Mouse (Mus musculus) G1E (cell line): Measurements from ENCODE around the gene Sae1. TPM values are rescaled to one million over a fixed set of nuclear protein-coding genes. Genes with fewer than 3 reads are reported as not detected.

Experiments
- ATAC-seq: 2 replicates; pipeline ENCODE4 v1.8.0; 2016; ENCODE audit warnings: mild to moderate bottlenecking; ENCODE audit not compliant: insufficient number of reproducible peaks, poor library complexity, low FRiP score, severe bottlenecking; ENCODE audit errors: extremely low read depth
- DNase-seq: peaks from one replicate; pipeline ENCODE4 v3.0.0; 2012; ENCODE audit warnings: low spot score
- H3K27me3 ChIP-seq: 2 replicates; pipeline ENCODE4 v1.6.1; 2012; ENCODE audit warnings: mild to moderate bottlenecking, low read length, inconsistent platforms; ENCODE audit not compliant: insufficient read depth
- H3K36me3 ChIP-seq: replicated peaks from 2 replicates; pipeline ENCODE3; 2012; ENCODE audit warnings: mild to moderate bottlenecking, inconsistent platforms
- H3K4me1 ChIP-seq: 2 replicates; pipeline ENCODE4 v1.6.1; 2012; ENCODE audit warnings: low read depth, low read length, inconsistent platforms, mixed read lengths; ENCODE audit not compliant: insufficient read depth
- H3K4me3 ChIP-seq: 2 replicates; pipeline ENCODE4 v1.5.1; 2012; ENCODE audit warnings: low read depth, mild to moderate bottlenecking, inconsistent platforms, low read length, moderate library complexity, mixed read lengths
- H3K9me3 ChIP-seq: replicated peaks from 2 replicates; pipeline ENCODE4 v1.6.1; 2012; ENCODE audit warnings: inconsistent platforms
- CTCF ChIP-seq: IDR thresholded peaks from 2 replicates; pipeline ENCODE4 v1.5.1; 2012; ENCODE audit warnings: low read depth, low read length, inconsistent platforms, mixed read lengths
- GATA1 ChIP-seq: IDR thresholded peaks from 2 replicates; pipeline ENCODE4 v1.6.1; 2012; ENCODE audit warnings: borderline replicate concordance, low read length, inconsistent platforms, mixed read lengths
- GATA2 ChIP-seq: IDR thresholded peaks from 2 replicates; pipeline ENCODE4 v1.6.1; 2012; ENCODE audit warnings: low read depth, low read length, inconsistent platforms, borderline replicate concordance
- POLR2AphosphoS5 ChIP-seq: IDR thresholded peaks from 2 replicates; pipeline ENCODE4 v1.6.1; 2012; ENCODE audit warnings: low read depth, low read length, inconsistent platforms; ENCODE audit not compliant: insufficient replicate concordance
- TAL1 ChIP-seq: conservative IDR thresholded peaks from 2 replicates; pipeline ENCODE4 v1.6.1; 2012; ENCODE audit warnings: low read depth, low read length, inconsistent platforms, mixed read lengths
- polyA plus RNA-seq: library from polyadenylated mRNA; stranded (reverse); fragments of >175 nt; gene quantifications from 2 replicates; pipeline ENCODE4 v1.2.3, GENCODE M21; 2012
- total RNA-seq, 2 experiments: library from RNA; stranded (forward) in 1 of 2; stranded (reverse) in 1 of 2; fragments of 200-1000 nt in 1 of 2; fragments of >200 nt in 1 of 2; fragmentation: Nextera tagmentation in 1 of 2; gene quantifications; 2 replicates each; pipeline ENCODE4 v1.2.3; 2014 to 2017

Sae1 gene
- total and polyA plus RNA-seq, 3 experiments = 49.5 to 383 (median 105) TPM

- no peak for DNase-seq
- peaks cover 49% of the 10 kb centered on the region for H3K36me3 ChIP-seq
- H3K27me3 ChIP-seq = no peaks in the 10 kb centered on the region
- H3K4me3 ChIP-seq = no peak overlapping the region
- no peak for ATAC-seq
- peaks cover 14% of the 10 kb centered on the region for H3K4me1 ChIP-seq
- H3K9me3 ChIP-seq = no peaks in the 10 kb centered on the region
- TF ChIP-seq GATA1 (no peak), GATA2 (no peak), POLR2AphosphoS5 (no peak), TAL1 (no peak), CTCF (no peak)
Observed at GRCm38 (mm10) chr7:16319216-16319615, 68.4 kb downstream of the Sae1 start.

- DNase-seq (no peak), ATAC-seq (no peak)
- H3K27me3 ChIP-seq = no peaks in the 10 kb centered on the region
- peaks cover 34% of the 10 kb centered on the region for H3K4me1 ChIP-seq
- TF ChIP-seq POLR2AphosphoS5 (no peak), TAL1 (no peak), GATA2 (no peak), GATA1 (no peak), CTCF (no peak)
- H3K36me3 ChIP-seq = peaks cover 50% of the 10 kb centered on the region
- H3K9me3 ChIP-seq = no peaks in the 10 kb centered on the region
- H3K4me3 ChIP-seq = no peak overlapping the region
Observed at GRCm38 (mm10) chr7:16317094-16317493, 70.5 kb downstream of the Sae1 start.

- Histone ChIP-seq H3K27me3 (no peaks in the 10 kb centered on the region), H3K36me3 (peaks cover 47% of the 10 kb centered on the region), H3K9me3 (no peaks in the 10 kb centered on the region), H3K4me1 (peaks cover 49% of the 10 kb centered on the region), H3K4me3 (no peak overlapping the region)
- TF ChIP-seq TAL1 = no peak
- no peak for TF ChIP-seq GATA1
- no peak for TF ChIP-seq CTCF
- no peak for TF ChIP-seq POLR2AphosphoS5
- no peak for TF ChIP-seq GATA2
- ATAC-seq (no peak), DNase-seq (no peak)
Observed at GRCm38 (mm10) chr7:16315222-16315759, 72.3 kb downstream of the Sae1 start.

GRCm38 (mm10) chr7:16314221-16314775 lies 73.3 kb downstream of the Sae1 start:
- TF ChIP-seq TAL1 (no peak), GATA1 (no peak), GATA2 (no peak), CTCF (no peak), POLR2AphosphoS5 (no peak)
- Histone ChIP-seq H3K4me3 (peak overlapping the region; percentile 93; the same call in 1 of the 2 replicates), H3K9me3 (no peaks in the 10 kb centered on the region), H3K36me3 (peaks cover 47% of the 10 kb centered on the region), H3K27me3 (no peaks in the 10 kb centered on the region), H3K4me1 (peaks cover 54% of the 10 kb centered on the region)
- DNase-seq (no peak), ATAC-seq (no peak)

- ATAC-seq (no peak), DNase-seq (peak; percentile 86)
- peaks cover 46% of the 10 kb centered on the region for H3K36me3 ChIP-seq
- H3K27me3 ChIP-seq = no peaks in the 10 kb centered on the region
- peak overlapping the region; percentile 93 for H3K4me3 ChIP-seq
- peaks cover 61% of the 10 kb centered on the region for H3K4me1 ChIP-seq
- no peaks in the 10 kb centered on the region for H3K9me3 ChIP-seq
- TF ChIP-seq POLR2AphosphoS5 (no peak), TAL1 (no peak), GATA2 (no peak), GATA1 (no peak), CTCF (no peak)
Observed at GRCm38 (mm10) chr7:16313481-16314220, 74.0 kb downstream of the Sae1 start.

DNA sequence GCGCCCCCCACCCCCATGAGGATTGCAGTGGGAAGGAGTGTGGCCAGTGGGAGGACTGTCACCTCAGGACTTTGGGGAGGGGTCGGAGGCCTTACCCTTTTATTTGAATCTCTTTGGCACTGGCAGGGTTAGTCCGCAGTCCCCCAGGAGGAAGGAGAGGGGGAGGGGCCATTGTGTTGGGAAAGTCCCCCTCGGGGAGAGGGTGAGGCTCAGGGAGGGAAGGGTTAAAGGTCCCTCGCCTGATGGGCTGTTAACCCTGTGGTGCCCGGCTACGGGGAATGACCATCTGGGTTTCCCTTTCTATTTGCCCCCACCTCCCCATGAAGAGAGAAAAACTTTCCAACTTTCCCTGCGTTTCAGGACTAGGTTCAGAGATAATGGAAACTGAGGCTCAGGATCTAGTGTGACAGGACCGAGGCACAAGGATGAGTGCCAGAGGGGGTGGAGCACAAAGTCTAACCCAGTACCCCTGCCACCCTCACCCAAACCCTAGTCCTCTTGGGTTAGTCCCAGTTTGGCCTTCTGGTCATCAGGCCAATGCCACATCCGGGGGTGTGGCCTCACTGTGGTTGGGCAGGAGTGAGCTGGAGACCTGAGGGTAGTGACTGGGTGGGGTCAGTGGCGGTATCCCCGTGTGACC lies 74.8 kb downstream of the Sae1 start:
- no peak for TF ChIP-seq GATA2
- no peak for TF ChIP-seq GATA1
- no peak for TF ChIP-seq CTCF
- no peak for TF ChIP-seq TAL1
- no peak for TF ChIP-seq POLR2AphosphoS5
- Histone ChIP-seq H3K27me3 (no peaks in the 10 kb centered on the region), H3K9me3 (no peaks in the 10 kb centered on the region), H3K36me3 (peaks cover 40% of the 10 kb centered on the region), H3K4me3 (peak overlapping the region; percentile 93), H3K4me1 (peaks cover 66% of the 10 kb centered on the region)
- ATAC-seq (peak; percentile 32; the same call in 1 of the 2 replicates), DNase-seq (peak; percentile 49)
